Mouse (Mus musculus) heart, adult 9 months (tissue): ENCODE measurements around the gene Vrk1.

ENCODE experiments used
- DNase-seq, 2 experiments: peaks; one replicate each; pipeline ENCODE4 v3.0.0; 2022; ENCODE audit warnings: low spot score in 2 of 2

Vrk1 gene

DNA sequence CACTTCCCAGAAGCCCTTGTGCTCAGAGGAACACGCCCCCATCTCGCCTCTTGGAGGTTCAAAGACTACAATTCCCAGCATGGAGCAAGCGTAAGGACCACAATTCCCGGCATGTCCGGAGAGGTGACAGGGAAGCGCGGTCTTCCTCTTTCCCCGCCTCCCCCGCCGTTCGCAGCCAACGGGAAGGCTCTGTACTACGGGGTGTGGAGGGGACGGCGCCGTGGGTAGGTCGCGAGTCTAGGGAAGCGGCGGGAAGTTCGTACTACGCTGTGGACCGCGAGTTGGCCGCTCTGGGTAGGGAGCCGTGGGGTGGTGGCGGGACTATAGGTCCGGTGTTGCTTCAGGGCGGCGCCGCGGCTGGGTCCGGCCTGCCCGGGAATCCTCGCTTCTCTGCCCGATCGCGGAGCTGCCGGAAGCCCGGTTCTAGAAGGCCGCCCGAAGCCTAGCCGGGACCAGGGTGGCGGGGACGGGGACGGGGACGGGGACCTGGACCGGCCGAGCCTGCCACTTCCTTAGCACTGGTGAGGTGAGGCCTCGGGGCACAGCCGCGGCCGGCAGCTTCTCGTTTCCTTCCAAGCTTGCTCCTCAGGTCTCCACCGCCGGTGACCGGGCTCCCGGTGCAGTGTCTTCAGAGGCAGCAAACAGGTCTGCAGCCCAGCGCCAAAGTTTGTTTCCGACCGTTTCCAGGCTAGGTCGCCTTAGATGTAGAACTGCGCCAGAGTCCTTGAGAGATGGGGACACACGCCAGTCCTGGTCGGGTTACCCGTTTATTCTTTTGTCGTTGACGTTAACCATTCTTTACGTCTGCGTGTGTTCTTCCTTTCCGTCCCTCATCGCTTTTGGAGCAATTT is at the start of gene Vrk1:
Gene Vrk1 (plus strand): TSS at position 164 of the 851 bp plus-strand sequence.
- DNase-seq = peak; percentile 97 to 98

DNA sequence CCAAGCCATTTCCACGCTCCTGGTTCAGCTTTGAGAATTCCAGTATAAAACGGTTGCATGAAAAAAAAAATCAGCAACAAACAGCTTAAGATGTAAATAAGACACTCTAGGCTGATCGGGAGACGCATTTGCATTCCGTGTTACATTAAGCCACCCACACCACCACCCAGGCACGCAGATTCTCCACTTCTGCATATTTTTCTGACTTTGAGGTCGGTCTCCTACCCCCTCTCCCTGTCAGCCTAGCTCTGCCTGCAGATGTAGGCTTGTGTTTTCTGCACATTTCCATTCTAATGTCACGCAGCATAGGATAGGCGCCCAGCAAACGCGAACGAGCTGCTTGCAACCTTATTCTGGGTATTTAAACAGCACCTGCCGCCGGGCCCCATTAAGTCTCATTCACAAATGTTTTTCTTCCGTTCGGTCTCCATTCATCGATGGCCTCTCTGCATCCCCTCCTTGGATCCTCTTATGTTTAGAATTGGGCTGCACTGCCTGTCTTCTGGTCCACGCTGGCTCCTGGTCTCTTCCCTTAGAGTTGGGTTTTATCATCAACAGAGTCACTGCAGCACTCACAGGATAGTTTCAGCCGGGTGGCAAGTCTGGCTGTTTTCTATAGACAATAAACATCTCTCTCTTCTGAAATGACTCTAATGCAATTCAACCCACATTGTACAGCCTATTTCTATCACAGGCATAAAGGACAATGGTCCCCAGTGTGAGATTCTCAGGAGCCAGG is 49.3 kb upstream of the Vrk1 start:
- DNase-seq = no peak

DNA sequence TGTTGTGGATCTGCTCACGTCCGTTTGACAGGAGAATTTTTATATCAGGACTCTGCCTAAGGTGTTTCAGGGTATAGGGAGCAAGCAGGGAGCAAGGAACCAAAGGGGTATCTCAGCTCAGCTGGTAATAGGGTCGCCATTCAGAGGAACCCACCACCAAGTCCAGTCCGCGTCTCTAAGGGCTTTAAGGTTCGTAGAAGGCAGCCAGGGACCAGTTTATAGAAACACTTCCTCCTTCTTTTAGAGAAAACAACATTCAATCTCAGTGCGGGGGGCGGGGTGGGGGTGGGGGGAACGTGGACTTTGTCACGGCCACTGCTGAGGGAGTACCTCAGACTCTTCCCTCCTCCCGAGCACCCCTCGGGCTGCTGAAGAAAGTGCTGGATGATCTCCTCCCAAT is 48.4 kb upstream of the Vrk1 start:
- DNase-seq = no peak

DNA sequence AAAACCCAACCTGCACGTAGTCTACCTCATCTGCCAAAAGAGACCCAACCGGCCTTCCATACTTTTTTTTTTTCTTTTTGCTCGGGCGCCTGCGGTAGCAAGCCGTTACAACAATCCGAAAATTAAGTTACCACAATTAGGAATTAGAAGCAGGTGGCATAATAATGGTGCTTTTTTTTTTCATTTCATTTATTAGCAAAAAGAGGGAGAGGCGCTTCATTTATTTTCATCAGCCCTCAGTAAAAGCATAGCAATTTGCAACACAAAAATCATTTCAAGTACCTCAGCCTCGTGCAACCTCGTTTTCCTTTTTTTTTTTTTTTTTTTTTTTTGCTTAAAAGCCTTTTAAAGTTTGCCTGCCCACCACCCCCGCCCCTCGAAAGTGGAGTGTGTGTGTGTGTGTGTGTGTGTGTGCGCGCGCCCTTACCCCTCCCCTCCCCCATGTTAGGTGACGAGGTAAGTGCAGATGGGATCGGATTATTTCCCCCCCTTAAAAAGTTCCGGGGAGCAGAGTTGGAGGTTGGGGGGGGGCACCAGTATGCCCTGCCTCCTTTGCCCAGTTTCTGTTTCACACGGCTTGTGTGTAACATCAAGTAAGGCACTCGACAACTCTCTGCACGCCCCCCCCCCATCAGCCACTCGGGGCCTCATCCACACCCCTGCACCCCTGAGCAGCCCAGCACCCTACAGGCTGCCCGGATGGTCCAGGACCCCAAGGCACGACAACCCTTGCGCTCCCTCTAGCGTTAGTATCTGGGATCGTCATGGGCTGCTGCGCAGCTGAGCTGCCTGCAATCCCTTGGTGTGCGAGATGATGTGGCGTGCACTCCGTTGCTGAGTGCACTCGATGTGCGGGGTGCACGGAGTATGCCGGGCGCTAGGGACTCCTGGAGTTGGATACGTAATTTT is 47.7 kb upstream of the Vrk1 start:
- peak; percentile 74 to 84 for DNase-seq

DNA sequence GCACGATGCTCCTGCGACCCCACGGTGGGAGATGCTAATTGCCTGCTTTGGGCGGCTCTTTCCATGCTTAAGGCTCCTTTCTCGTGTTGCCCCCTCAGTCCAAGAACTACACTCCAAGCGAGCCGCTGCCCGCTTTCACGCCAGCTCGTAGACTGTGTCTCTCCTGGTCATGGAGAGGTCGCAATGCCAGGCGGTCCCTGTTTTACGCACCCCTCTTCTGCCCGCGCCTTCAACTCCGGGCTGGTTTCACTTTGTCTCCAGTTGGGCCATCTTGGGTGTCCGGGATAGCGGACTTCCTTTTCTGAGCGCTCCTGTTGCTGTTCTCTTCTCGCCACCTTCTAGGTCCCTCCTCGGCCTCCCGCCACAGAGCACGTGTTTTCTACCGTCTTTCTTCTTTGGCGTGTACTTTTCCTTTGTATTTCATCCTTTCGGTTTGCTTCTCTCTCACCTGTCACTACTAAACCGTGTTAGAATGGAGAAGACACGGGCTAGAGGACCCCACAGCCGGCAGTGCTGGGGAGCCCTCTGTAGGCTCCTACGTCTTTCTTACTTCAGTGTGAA is 46.9 kb upstream of the Vrk1 start:
- DNase-seq = no peak

DNA sequence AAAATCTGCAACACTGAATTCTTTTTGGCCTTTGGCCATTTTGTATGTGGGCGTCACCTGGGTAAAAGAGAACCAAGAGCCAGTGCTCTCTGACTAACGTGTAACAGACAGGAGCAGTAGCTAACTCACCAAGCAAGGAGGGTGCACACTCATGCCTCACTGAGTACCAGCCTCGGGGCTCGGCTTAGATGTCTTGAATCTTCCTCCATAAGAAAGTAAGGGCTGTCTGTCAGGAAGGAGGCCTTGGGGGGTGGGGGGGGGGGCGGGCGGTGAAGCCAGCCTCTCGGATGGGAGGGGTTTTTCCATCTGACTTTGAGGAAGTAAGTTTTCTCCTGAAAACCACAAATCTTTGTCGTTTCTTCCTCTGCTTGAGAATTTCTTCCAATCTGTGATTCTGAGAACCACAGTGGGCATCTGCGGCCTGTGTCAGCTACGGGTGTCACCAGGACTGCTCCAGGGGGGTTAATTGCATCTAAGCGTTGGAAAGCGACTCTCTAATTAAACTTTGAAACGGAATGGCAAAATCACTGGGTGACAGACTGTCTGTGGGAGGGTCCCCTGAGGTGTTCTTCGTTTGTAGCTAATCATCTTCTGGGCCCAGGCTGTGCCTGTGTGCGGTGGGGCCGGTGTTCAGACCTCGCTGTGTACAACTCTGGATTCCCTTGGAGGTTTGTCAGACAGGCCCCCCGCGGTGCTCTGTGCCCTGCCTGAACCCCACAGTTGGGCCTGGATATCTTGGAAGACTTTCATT is 43.0 kb upstream of the Vrk1 start:
- DNase-seq = no peak

DNA sequence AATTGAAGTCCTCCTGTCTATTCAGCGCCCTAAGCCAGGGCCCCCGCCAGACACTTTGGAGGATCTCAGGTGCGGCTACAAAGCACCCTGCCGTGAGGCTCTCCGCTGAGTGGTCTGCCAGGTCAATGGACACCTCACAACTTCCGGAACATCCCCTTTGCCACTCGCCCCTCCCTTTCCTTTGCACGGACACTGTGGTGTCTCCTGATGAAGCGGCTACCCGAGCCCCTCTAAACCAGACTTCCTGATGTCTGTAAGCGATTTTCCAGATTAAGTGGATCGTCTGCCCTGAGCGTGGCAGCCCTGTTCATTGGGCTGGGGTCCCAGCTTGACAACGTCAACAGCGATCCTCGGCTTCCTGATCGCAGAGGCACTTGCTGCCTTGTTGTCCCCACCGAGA is 42.2 kb upstream of the Vrk1 start:
- no peak for DNase-seq

DNA sequence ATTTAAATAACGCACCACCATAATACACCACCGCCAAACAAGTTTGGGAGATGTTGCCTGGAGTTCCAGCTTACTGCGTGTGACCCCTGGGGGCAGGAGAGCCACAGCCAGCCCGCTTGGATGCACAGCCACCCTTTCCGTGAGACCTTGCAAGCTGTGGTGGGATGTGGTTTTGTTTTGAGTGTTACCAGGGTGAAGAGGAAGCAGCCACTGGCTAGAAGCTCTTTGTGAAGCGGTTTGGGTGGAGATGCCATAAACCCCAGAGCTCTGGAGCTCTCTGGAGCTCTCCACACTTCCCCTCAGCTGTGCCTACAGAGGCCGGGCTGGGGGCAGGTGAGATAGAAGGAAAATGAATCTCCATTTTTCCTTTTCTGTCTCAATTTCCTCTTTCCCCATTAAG is 38.8 kb upstream of the Vrk1 start:
- DNase-seq = peak; percentile 14 to 38

DNA sequence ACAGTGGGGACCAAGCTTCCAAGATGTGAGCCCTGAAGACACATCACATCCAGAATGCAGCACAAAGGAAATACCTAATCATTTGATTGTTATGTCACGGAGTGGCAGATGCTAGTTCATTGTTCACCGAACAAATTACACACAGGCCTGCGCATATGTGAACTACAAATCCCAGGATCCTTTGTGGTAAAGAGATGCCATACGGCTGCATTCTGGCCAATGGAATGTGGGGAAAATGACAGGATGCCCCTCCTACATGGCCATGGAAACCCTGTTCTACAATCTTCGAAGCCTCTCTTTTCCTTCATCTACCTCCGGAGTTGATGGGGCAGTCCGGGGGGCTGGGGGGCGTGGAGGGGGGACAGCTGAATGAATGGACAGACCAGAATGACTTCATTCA is 37.4 kb upstream of the Vrk1 start:
- DNase-seq = no peak

DNA sequence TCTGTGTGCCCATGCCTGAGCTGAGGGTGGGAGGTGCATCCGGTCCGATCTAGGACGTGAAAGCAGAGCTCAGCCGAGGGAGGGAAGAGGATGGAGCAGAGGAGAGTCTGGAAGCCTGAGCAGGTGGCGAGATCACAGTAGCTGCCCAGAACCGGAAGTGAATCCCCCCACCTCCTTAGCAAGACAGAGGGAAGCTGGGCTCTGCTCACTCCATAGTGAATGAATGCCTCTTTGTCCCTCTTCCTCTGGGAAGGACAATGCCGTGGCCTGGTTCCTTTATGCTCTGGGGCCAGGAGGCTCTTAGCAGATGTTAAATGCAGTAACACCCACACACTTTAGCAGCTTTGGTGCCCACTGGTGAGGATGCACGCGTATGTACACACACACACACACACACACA is 36.3 kb upstream of the Vrk1 start:
- no peak for DNase-seq

DNA sequence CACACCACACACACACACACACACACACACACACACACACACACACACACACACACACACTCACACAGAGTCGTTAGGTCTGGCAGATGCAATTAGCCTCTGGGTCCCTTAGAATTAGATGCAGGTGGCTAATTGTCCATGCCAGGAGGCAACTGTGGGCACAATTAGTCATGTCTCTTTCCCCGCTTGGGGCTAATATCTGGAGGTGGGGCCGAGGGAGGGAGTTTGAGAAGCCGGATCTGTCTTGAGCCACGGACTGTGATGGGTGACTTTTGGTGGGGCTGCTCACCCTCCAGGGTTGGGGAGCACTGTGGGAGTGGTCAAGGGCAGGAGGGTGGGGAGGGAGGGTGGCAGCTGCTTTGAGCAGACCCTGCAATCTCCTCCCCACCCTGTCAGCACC is 35.9 kb upstream of the Vrk1 start:
- no peak for DNase-seq

DNA sequence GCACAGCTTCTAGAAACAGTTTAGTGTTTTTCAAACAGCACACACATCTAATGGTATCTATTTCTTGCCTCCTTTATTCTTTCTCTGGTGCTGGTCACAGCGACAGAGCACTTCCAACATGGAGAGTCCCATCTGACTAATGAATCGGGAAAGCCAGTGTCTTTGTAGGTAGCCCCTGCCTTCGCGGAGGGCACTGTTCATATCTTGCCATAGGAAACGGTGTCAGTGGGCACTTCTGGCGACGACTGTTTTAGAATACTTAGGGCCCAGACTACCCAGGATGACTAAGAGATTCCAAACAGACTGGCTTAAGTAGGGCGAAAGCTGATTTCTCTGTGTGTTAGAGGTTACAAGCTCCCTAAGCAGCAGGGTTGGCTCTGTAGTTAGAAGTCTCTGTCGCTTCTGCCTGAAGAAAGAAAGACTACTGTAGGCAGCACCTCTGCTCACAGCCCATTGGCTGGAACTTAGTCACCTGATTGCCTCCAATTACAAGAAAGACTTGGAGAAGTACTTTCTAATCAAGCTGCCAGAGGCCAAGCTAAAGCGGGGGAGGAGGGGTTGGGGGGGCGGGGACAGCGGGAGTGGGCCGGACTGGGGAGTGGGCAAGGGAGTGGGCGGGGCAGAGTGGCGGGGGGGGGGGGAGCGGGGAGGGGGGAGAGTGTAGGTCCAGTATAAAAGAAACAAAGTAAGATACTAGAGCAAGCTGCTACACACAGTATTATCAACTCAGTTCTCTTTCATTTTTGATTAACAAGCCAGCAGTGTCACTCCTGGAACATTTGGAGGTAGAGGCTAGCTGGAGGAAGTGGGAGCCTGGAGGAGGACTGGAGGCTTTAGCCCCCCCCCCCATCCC is 28.7 kb upstream of the Vrk1 start:
- peak; percentile 23 to 35 for DNase-seq

DNA sequence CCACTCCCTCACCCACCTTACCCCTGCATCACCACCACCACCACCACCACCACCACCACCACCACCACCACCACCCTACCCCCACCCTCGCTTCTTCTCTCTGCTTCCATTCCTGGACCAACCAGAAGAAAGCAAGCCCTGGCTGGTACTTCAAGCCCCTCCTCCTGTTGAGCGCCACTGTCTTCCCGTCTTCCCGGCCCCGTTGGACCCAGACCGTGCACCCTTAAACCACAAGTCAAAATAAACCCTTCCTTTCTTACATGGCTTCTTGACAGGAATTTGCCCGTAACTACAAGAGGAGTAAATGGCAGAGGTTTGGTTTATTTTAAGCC is 28.1 kb upstream of the Vrk1 start:
- DNase-seq = no peak

DNA sequence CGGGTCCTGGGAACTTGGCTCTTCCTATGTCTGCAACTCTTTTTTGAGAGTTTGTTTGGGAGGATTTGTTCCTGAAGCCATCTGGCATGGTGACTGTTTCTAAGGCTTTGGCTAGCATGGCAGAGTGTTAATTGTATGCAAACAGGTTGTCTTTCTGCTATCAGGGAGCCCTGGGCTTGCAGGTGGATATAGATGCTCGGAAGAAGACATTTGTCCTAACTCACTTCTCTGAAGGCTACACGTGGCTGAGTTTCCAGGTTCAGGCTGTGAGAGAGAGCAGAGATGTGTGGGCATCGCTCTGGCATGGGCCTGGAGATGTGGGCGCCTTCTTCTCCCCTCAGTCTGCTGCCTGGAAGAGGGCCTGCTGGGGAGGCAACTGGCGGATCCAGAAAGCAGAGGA is 27.4 kb upstream of the Vrk1 start:
- DNase-seq = no peak

DNA sequence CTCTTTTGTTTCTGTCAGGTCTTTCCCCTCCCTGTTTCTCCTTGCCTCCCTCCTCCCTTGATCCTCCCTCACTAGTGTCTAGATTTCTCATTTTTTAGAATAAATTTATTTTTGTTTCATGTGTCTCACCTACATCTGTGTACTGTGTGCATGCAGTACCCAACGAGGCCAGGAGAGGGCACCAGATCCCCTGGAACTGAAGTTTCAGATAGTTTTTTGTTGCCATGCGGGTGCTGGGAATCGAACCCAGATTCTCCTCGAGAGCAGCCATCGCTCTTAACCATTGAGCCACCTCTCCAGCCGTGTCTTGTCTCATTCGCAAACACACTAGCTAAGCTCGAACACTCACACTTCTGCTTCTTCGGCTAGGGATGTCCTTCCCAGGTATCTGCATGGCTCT is 26.5 kb upstream of the Vrk1 start:
- no peak for DNase-seq

DNA sequence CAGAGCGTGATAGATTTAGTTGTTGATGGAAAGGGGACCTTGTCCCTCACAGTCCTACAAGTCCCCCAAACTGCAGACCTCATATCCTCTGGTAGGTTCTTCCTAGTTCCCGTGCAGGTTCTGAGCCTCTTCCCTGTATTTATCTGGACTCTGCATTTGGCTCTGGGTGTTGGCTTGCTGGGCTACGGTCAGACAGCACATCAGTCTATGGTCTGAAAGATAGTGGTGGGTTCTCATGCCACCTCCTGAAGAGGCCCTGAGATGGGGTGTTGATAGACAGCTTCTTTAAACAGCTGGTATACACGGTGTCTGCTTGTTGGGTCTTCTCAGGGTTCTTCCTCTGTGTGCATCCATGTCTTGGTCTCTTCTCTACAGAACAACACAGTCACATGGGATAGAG is 21.6 kb upstream of the Vrk1 start:
- DNase-seq = no peak

DNA sequence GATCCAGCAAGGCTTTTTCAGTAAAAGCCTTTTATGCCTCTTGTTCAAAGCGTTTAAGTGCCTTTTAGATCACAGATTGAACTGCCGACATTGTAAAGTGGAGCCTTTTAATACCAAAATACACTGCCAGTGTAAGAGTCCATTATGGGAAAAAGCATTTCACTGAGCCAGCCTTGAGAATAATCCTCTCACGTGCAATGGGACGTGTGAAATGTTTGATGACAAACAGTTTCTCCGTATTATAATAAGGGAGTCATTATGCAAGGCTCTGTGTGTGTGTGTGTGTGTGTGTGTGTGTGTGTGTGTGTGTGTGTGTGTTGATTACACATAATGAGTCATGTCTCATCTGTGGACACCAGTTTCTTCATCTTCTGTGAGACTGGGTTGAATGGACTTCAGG is 17.3 kb upstream of the Vrk1 start:
- no peak for DNase-seq

DNA sequence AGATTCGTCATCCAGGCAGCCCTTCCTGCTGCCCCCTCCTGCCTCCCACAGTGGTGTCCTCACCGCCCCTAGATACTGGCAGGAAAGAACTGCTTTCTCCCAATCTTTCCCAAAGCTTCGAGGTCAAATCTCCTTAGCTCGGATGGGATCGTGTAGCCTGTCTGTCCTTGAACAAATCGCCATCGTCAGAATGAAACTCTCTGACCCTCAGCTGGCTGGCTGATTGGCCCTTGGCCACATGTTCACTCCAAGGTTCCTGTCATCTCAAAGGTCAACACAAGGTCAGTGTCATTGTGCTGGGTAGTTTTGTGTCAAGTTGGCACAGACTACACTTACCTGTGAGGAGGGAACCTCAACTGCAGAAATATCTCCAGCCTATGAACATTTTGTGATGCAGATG is 16.7 kb upstream of the Vrk1 start:
- no peak for DNase-seq

DNA sequence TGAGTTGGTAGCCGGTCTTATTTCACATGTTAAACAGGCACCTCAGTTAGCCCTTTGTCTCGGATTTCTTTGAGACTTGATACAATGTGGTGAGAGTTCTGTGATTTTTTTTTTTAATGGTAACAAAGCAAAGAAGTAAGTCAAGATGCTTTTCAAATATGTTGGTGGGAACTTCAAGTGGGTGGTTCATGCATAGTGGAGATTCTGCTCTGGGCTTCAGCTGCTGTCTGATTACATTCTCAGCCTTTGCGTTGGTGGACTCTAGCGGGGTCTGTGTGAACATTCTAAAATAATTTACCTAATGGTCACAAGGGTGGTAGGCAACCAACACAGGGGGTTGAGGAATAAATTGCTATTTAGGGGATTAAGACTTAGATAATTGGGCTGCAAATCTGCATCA is 14.1 kb upstream of the Vrk1 start:
- no peak for DNase-seq

DNA sequence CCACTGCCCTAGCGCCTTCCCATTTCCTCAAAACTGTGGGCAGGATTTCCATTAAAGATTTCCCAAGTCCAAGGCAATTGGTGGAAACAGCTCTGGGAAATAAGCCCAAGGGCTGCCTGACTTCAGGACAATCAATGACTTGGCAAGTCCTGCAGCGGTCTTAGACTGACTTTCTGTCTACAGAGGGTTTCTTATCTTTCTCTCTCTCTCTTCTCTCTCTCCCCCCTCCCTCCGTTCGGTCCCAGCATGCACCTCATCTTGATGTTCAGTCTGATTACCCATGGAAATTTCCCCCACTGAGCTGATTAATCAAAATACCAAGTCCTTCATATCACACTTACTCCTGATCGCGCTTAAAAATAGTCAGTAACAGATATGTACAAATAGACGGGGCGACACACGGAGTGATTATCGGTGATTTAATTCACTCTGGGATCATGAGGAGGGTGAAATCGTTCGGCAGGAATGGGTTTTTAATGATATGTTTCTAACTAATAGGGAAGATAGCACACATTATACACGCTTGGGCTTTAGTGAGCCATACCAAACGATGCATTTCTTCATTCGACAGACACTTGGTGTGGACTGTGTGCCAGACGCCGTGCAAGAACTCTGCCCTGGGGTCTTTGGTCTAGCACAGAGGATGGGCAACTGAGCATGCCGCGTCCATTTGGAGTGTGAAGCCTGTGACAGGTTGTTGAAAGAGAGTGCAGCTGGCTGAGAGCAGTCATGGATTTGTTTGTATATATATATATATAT is 12.8 kb upstream of the Vrk1 start:
- DNase-seq = no peak
